Mouse (Mus musculus): ENCODE measurements around the gene Knop1.

- TF ChIP-seq POLR2A (IDR thresholded peaks at IDR 0.05; ENCODE audit: borderline replicate concordance, extremely low read depth, low read depth, low read length) (no peak), CTCF (IDR thresholded peaks at IDR 0.05; ENCODE audit: insufficient read depth, low read length) (no peak)
Observed at GRCm38 (mm10) chr7:118798105-118798570, 57.9 kb downstream of the Knop1 start.
